Mouse (Mus musculus) adrenal gland, adult (tissue): ENCODE measurements at regions not wholly inside any gene's neighbourhood (a gene's known extent, or its start where the extent isn't known, plus 50 kb on each side); places are given as distances from the start of the nearest gene placed in this dataset.

ENCODE experiments used
- DNase-seq, 2 experiments: peaks; one replicate each; pipeline ENCODE4 v3.0.0; 2022 to 2023; ENCODE audit warnings: low spot score in 1 of 2; ENCODE audit not compliant: inconsistent age in 2 of 2

GRCm38 (mm10) chr14:37298631-37299030 lies 163.6 kb upstream of the Ghitm start:
- peak in 1 of 2 experiments; percentile 26 for DNase-seq

DNA sequence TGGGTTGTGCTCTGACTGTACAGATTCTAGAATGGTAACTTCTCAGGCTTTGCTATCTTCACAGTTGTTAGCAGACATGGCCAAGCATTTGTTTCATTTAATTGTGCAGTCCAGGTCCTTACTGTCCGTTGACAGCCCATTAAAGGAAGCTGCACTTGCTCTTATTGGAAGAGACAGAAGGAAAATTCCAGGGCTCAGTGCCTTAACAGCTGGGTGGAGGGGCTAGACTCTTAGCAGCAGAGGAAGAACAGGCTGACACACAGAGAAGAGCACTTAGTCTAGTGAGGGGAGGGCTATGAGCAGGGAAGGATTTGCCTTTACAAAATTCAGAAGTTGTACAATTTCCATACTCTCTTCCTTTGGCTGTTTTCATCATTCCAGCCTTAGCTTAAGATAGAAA lies 161.5 kb upstream of the Ghitm start:
- no peak for DNase-seq

- DNase-seq: peak; percentile 5 to 53
These were observed 157.2 kb upstream of the Ghitm start for GRCm38 (mm10) chr14:37292084-37292860.

DNA sequence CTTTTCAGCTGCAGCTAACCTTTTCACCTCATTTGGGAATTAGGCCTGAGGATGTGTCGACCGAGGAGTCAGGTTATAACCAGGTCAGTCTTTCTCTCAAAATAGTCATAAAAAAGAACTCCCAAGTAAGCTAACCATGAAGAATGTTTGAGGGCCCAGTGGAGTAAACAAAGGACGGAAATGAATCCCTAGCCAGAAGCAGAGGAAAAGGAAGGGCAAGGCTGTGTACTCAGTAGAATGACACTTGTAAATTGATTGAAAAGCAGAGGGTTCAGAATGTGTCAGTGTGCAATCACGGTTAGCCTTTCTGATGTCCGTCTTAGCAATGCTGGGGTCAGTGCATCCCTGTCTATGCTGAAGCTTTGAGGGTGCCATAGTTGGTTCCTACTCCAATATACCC lies 149.3 kb upstream of the Ghitm start:
- peak in 1 of 2 experiments; percentile 35 for DNase-seq

DNA sequence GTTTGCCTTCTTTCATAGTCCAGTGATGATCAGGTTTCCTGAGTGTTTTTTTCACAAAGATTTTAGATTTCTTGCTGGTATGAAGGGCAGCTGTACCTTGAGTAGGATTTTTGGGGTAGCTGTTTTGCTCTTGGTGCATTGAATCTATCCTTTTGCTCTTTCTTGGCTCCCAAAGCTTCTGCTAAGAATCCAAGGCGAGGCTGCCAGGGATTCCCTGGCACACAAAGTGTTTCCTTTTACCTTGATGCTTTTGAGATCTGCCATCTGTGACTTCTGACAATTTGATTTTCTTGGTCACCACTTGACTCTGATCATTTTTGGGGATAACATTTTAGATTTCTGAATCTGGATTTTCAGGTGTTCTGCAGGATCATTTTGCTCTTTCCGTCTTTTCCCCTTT lies 144.3 kb upstream of the Ghitm start:
- no peak for DNase-seq

- DNase-seq: peak; percentile 12 to 74
These were observed 141.9 kb upstream of the Ghitm start for GRCm38 (mm10) chr14:37276728-37277695.

- no peak for DNase-seq
These were observed 137.0 kb upstream of the Ghitm start for GRCm38 (mm10) chr14:37272063-37272462.

DNA sequence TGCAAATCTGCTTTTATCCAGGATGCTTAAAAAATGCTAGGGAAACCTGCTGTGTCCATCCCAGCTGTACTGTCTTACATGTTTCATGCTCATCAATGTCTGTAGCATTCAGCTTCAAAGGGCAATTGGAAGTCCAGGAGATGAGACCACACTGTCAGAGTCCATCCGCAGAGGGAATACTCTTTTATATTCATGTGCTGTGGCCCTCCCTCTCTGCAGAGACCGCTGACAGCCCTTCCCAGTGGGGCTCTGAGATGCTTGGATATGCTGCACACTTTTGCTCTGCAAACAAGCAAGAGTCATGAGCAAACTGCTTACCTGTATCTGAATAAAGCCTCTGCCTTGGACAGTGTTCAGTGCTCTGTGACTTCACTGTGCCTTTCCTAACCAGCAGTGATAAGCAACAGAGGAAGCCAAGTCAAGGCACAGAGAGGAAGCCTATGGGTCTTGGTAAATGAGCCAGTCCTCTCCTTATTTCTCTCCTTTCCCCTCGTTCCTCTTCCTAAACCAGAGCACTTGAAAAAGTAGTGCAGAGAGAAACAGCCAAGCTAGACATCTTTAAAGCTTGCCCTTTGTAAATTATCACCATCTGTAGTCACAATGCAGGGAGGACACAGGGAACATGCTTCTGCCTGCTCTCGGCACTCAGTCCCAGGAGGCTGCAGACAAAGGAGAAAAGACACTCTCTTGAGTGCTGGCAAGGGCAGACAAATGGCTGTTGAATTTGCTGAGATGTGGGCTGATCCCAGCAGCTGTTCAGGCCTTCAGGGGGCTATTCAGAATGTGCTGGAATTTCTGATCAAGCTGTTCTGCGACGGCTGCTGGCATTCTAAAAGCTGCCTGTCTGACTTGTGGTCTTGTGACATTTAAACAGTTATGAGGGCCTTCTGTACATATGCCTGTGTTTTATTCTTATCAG lies 136.2 kb upstream of the Ghitm start:
- no peak for DNase-seq

GRCm38 (mm10) chr14:37269920-37270319 lies 134.8 kb upstream of the Ghitm start:
- DNase-seq: no peak

GRCm38 (mm10) chr14:37238632-37239032 lies 103.6 kb upstream of the Ghitm start:
- peak; percentile 34 to 84 for DNase-seq

GRCm38 (mm10) chr14:37237191-37237590 lies 102.1 kb upstream of the Ghitm start:
- no peak for DNase-seq

DNA sequence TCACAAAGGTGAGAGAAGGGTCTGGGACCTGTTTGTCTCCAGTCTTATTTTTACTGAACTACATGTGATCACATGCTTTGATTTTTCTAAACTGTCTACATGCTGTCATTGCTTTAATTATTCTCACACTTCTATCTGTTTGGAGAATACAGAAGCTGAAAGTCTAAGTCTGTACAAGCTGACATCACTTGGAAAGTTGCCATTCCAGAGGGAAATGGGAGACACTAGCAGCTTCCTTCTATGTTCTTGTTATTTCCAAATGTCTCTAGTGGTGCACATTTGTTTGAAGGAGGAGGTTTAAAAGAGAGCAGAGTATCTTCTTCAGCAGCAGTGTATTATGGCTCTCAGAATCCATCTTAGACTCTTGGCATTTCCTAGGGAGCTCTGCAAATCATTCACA lies 73.2 kb upstream of the Ghitm start:
- DNase-seq: no peak

DNA sequence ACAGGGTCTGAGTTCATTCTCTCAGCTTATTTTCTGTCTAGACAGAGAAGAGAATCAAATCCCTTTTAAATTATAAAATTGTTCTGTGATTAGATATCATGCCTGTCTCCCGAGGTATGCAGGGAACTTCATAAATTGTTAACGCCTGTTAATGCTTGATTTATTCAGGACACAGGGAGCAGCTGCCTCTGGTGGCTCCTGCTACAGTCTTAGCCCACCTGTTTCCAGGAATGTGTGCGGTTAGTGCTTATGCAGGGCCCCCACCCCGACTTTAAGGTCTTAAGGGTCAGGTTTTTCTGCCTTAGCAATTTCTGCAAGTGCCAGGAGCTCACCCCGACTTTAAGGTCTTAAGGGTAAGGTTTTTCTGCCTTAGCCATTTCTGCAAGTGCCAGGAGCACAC lies 54.7 kb upstream of the Ghitm start:
- DNase-seq: no peak
